Mouse (Mus musculus) G1E (cell line): ENCODE measurements around the gene C1s2.

Experiments
- CTCF ChIP-seq: IDR thresholded peaks from 2 replicates; pipeline ENCODE4 v1.5.1; 2012; ENCODE audit warnings: low read depth, low read length, inconsistent platforms, mixed read lengths
- GATA1 ChIP-seq: IDR thresholded peaks from 2 replicates; pipeline ENCODE4 v1.6.1; 2012; ENCODE audit warnings: borderline replicate concordance, low read length, inconsistent platforms, mixed read lengths
- GATA2 ChIP-seq: IDR thresholded peaks from 2 replicates; pipeline ENCODE4 v1.6.1; 2012; ENCODE audit warnings: low read depth, low read length, inconsistent platforms, borderline replicate concordance
- POLR2AphosphoS5 ChIP-seq: IDR thresholded peaks from 2 replicates; pipeline ENCODE4 v1.6.1; 2012; ENCODE audit warnings: low read depth, low read length, inconsistent platforms; ENCODE audit not compliant: insufficient replicate concordance
- TAL1 ChIP-seq: conservative IDR thresholded peaks from 2 replicates; pipeline ENCODE4 v1.6.1; 2012; ENCODE audit warnings: low read depth, low read length, inconsistent platforms, mixed read lengths

DNA sequence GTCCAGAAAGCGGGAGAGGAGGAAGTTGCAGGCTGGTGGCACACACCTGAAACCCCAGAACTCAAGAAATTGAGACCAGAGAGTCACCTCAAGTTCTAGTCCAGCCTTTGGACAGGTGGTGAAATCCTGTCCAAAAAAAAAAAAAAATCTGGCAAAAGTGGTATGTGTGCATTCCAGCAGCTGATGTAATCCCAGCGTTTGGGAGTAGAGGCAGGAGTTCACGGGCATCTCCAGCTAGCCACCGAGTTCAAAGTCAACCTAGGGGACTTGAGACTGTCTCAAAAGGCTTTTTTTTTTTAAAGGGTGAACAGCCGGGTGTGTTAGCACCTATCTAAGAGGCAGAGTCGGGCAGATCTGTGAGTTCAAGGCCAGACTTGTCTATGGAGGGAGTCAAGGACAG lies 40.3 kb upstream of the C1s2 start:
- no peak for TF ChIP-seq CTCF
- TF ChIP-seq GATA1, result no peak
- no peak for TF ChIP-seq GATA2
- no peak for TF ChIP-seq POLR2AphosphoS5
- TF ChIP-seq TAL1, result no peak
